Mouse (Mus musculus) layer of hippocampus, postnatal 10 days (tissue): ENCODE results near the gene Nepn. TPM values are rescaled to one million over a fixed set of nuclear protein-coding genes. Genes with fewer than 3 reads are reported as not detected.
"Not testable (repeated sequence)": the region's sequence is repeated elsewhere in the genome, so short reads cannot be mapped to it uniquely, and the experiment has no call there.

Source experiments
- DNase-seq, 2 experiments: peaks; one replicate each; pipeline ENCODE4 v3.0.0; 2021; ENCODE audit warnings: low spot score in 2 of 2
- long read RNA-seq: library from polyadenylated mRNA; stranded (forward); transcript quantifications from one replicate; pipeline ENCODE4 v2.0.0, GENCODE M21; 2023
- total RNA-seq, 2 experiments: library from RNA; stranded (reverse); gene quantifications; 2 replicates each; pipeline ENCODE4 v1.2.3; 2021

The Nepn gene
- total RNA-seq, result not detected
- long read RNA-seq, result 0 reads

- DNase-seq, result no peak
These were observed at the start of gene Nepn for GRCm38 (mm10) chr10:52388922-52389430. TSS of gene Nepn (plus strand) at chr10:52388972.

- DNase-seq, result not testable (repeated sequence)
These were observed 45.4 kb upstream of the Nepn start for GRCm38 (mm10) chr10:52343324-52343723.

DNA sequence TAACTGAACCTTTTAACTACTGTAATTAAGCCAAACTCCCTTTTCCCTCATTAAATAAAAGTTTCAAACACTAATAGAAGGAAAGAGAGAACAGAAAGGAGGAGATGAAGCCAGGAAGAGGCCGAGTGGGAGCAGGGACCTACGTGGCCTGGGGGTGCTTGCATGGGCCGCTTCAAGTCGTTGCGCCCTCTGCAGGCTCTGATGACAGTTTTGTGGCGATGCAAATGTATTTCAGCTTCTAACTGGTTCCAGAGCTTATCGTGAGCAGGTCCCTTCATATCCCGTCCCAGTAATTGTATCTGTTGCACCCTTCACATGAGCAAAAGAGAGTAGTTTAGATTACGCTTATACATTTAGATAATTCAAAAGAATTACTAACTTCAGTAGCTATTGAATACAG lies 35.6 kb upstream of the Nepn start:
- DNase-seq, result no peak

GRCm38 (mm10) chr10:52358467-52358866 lies 30.3 kb upstream of the Nepn start, which contains the start of gene Gm26741:
TSS of gene Gm26741 (plus strand) at chr10:52358767.
- no peak for DNase-seq

- DNase-seq, result no peak
These were observed 28.5 kb upstream of the Nepn start for GRCm38 (mm10) chr10:52360241-52360735.

GRCm38 (mm10) chr10:52360862-52361609 lies 27.7 kb upstream of the Nepn start:
- DNase-seq, result no peak

DNA sequence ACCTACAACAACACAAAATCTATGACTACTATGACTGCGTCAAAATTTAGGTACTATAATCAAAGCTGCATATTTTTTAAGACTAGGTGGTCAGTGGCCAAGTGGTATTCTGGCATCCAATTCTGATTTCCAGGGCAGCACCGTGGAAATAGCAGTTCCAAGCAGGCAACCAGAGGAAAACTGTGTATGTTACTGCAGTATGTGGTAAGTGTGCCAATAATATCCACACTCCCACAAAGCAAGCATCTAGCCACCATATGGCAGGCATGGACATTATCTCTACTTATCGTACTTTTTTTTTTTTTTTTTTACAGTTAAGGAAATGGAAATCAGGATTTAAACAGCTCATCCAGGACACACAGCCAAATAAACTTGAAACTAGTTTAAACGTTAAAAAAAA lies 20.4 kb upstream of the Nepn start:
- no peak for DNase-seq

DNA sequence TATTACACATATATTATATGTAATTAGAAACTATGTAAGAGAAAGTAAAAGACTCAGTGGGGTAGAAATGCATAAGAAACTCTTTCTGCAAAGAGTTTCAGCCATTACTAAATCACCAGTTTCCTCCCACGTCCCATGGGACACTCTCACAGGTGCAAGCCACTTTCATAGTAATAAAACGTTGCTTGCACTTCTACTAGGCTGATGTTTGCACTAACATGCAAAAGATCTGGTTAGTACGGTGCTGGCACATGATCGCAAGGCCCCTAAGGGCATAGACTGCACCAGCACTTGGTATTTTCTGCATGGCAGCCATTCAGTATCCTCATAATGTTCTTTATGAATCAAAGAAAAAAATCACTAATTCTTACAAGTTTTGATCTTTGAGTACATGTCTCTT lies 14.9 kb upstream of the Nepn start:
- no peak for DNase-seq

DNA sequence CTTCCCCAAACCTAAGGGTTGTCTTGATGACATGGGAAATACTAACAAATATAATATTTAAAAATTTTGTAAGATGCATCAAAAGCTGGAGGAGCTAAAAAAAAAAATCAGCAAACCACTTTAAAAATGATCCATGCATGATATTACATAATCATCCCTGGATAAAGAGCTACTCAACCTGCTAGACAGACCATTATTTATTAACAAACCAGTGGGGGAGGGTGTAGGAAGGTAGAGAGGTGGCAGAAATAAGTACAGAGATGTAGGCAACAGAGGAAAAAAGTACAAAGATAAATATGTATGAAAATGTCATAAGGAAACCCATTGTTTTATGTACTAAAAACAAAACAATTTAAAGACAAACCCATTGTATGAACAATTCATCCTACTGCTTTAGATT lies 14.1 kb upstream of the Nepn start:
- no peak for DNase-seq

DNA sequence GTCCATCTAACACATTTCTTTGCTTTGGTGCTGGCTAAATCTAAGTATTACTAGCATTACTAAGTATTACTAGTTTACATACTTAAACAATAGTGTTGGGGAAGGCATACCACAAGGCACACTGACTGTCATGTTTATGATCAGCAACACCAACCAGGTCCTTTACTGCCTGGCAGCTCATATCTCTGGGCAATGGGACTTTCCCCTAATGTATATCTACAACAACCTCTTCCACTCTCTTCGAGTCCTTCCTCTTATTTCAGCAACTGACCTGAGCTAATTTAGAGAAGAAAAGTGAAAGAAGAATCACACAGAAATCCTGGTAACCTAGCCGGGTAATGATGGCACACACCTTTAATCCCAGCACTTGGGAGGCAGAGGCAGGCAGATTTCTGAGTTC lies 12.3 kb upstream of the Nepn start:
- no peak for DNase-seq

DNA sequence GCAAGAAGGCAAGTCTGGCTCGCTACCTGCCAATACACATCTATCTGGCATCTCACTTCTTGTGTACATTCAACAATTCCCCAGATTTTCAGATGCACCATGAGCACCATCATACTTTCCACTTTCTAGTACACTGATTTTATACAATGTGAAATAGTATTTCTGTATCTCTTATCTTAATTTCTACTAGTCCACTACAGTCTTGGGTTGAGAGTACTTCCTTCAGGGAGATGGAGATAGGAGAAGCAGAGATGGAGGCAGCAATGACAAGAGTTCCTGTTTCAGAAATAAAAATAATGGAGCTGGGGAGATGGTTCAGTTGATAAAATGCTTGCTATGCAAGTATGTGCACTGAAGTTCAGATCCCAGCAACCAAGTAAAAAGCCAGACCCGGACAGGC lies 11.0 kb upstream of the Nepn start:
- DNase-seq, result no peak

- DNase-seq, result no peak
These were observed 7.4 kb upstream of the Nepn start for GRCm38 (mm10) chr10:52381321-52381801.

- DNase-seq, result peak; percentile 95 to 98
These were observed 6.8 kb upstream of the Nepn start, which contains the start of gene Gopc for GRCm38 (mm10) chr10:52381845-52382591. TSS of gene Gopc (minus strand) at chr10:52382124.

DNA sequence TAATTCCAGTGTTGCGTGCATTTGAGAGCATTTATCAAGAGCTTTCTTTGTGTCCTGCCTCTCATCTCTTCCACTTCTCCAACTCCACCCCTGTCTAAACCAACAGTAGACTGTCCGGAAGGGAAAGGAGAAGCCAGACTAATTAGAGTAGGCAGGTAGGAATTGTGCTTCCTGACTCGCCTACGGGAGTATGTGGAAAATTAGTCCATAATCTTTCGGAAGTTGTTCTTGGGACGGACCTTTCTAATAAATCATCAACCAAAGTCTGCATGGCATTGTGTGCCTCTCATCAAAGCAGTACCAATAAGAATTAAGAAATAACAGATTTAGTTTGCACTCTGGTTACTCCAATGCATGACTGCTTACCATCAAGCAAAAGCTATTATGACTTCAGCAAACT lies 5.8 kb upstream of the Nepn start:
- DNase-seq, result no peak

- no peak for DNase-seq
These were observed 5.2 kb upstream of the Nepn start for GRCm38 (mm10) chr10:52383522-52383921.

- DNase-seq, result peak; percentile 52 to 65
These were observed 3.8 kb upstream of the Nepn start for GRCm38 (mm10) chr10:52384823-52385610.

- no peak for DNase-seq
These were observed 1.6 kb upstream of the Nepn start for GRCm38 (mm10) chr10:52387192-52387591.

GRCm38 (mm10) chr10:52389438-52389837 lies 666 bp downstream of the Nepn start:
- no peak for DNase-seq

DNA sequence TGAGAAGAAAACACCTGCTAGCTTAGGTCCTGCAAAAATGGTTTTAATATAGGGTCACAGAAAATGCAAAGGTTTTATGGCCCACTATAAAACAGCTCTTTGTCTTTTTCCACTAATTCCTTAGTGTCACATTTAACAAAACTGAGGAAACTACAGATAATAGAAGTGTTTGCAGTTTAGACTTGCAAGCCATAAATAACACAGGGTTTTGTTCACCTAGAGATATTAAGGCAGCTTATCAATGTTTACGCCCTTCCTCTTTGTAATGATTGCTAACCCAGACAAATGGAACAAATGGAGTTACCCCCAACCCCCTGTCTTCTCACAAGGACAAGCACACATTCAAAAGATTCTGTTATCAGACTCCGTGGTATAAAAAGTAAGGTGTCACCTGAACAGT lies 2.4 kb downstream of the Nepn start:
- DNase-seq, result no peak

DNA sequence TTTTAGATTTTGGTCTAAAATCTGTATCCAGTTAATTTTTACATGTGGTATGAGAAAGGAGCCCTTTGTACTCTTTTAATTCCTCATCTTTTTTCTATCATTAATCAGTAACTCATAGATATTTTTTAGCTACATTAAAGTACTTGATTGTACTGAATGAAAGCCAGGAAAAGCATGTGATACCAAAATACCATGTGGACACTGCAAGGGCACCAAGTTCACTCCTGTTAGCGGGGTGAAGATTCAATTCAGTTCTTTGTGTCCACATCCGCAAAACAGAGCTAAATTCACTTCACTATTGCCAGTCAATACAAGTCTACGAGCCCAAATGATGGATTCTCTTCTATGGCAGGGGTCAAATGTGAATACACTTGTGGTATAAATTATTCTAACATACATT lies 7.9 kb downstream of the Nepn start:
- DNase-seq, result no peak

DNA sequence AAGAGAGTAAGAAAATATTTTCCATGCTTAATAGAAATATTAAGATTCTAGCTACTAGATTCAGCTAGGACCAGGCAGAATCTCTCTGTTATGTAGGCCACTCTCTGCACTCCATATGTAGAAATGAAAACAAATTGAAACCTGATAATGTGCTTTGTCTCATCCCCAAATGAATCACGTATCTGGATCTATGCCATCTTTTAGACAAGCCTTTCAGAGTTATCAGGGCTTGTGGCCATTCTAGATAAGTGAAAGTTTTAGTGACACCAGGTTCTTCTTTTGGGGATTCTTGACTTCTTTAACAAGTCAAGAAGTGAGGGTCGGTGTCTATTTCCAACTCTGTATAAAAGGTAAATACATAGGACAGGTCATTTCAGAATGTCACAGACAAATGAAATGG lies 9.9 kb downstream of the Nepn start:
- DNase-seq, result no peak
